Mouse (Mus musculus) left cerebral cortex, adult 8-10 months (tissue): ENCODE measurements around the gene Ccdc39. TPM values are rescaled to one million over a fixed set of nuclear protein-coding genes. Genes with fewer than 3 reads are reported as not detected.

Experiments used
- DNase-seq, 2 experiments: peaks; one replicate each; pipeline ENCODE4 v3.0.0; 2022; ENCODE audit warnings: low spot score in 2 of 2
- total RNA-seq, 4 experiments: library from RNA; stranded (reverse); gene quantifications; 2 replicates each; pipeline ENCODE4 v1.2.4; 2022

Ccdc39 gene
- total RNA-seq, 4 experiments from 2014 or later: 19.1 to 25.7 (median 20.2) TPM

DNA sequence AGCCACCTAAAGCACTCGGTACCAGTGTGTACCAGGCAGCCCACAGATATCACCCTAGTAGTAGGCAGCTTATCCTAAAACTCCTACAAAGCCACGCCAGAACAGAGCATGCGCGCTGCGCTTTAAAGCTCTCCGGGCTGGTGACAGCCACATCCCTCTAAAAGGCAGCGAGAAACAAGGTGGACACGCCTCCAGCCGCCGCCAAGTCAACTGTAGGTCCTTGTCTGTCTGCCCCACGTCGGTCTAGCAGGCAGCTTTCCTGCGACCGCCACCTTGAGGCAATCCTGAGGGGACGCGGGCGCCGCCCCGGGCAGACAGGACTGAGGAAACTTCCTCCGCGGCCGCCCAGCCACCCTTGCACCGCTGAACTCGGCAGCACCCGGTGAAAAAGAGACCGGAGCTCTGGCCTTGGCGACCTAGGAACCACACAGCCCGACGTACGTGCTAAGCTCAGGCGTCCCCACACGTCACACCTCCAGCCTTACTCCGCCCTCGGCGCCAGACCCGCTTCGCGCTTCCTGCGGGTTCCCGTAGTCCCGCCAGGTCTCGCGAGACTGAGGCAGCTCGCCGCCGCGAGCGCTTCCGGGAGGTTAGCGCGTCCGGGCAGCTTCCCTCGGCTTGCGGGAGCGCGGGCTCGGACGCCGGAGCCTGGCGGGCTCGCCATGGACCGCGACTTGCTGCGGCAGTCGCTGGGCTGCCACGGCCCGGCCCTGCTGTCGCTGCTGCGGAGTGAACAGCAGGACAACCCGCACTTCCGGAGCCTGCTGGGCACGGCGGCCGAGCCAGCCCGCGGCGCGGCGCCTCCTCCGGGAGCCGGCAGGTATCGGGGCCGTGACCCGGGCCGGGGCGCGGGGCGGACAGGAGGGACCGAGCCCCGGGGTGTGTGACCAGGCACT lies 44.2 kb downstream of the Ccdc39 start, which contains the start of gene Ttc14:
Gene Ttc14, plus strand, starts transcription at position 216 of the 896 bp plus-strand sequence.
- DNase-seq: peak; percentile 94 to 97

- DNase-seq: no peak
Observed at GRCm38 (mm10) chr3:33790975-33791374, 53.1 kb downstream of the Ccdc39 start.

Other genes with a start within 250 kb of the Ccdc39 start
- 10 to 100 TPM; 54.3 to 73.9 (median 64.4) TPM for gene Ttc14, start 44.5 kb downstream of the Ccdc39 start, total RNA-seq
- 10 to 100 TPM; 75.8 to 82.8 (median 79.2) TPM for gene Fxr1, start 175.6 kb upstream of the Ccdc39 start, total RNA-seq
- 10 to 100 TPM; 46.6 to 66.7 (median 53.2) TPM for gene Dnajc19, start 237.0 kb upstream of the Ccdc39 start, total RNA-seq